Mouse (Mus musculus) heart, adult 2 months (tissue): ENCODE results near the gene Mycbpap.

Source experiments
- CTCF ChIP-seq: fragments of 200-600 bp; IDR thresholded peaks from 2 replicates; pipeline ENCODE4 v1.8.1; 2022; ENCODE audit warnings: antibody characterized with exemption, mild to moderate bottlenecking, moderate library complexity
- POLR2A ChIP-seq: fragments of 200-500 bp; IDR thresholded peaks from 2 replicates; pipeline ENCODE4 v1.6.1; 2011; ENCODE audit warnings: mild to moderate bottlenecking, low read depth, low read length, control low read depth; ENCODE audit not compliant: insufficient read depth

GRCm38 (mm10) chr11:94484636-94485035 is 36.9 kb downstream of the Mycbpap start:
- no peak for TF ChIP-seq CTCF
- no peak for TF ChIP-seq POLR2A
